Mouse (Mus musculus) urinary bladder, postnatal 10 days (tissue): ENCODE measurements around the gene Anln.
A peak's percentile ranks its signal among the peaks of the same experiment; 100 is the strongest.

Experiments used
- DNase-seq: peaks from one replicate; pipeline ENCODE4 v3.0.0; 2022; ENCODE audit warnings: low spot score

Anln gene

GRCm38 (mm10) chr9:22402001-22402400 lies 13.0 kb upstream of the Anln start:
- DNase-seq: no peak

- no peak for DNase-seq
Measured at GRCm38 (mm10) chr9:22399021-22399420, 10.0 kb upstream of the Anln start.

GRCm38 (mm10) chr9:22394725-22395124 lies 5.7 kb upstream of the Anln start:
- no peak for DNase-seq

GRCm38 (mm10) chr9:22390390-22390789 lies 1.4 kb upstream of the Anln start:
- DNase-seq: no peak

GRCm38 (mm10) chr9:22389736-22390245 lies 803 bp upstream of the Anln start:
- DNase-seq: no peak

- no peak for DNase-seq
Measured at GRCm38 (mm10) chr9:22388401-22388980, 497 bp downstream of the Anln start.

- DNase-seq: no peak
Measured at GRCm38 (mm10) chr9:22387901-22388300, 1.1 kb downstream of the Anln start.

- no peak for DNase-seq
Measured at GRCm38 (mm10) chr9:22385890-22386289, 3.1 kb downstream of the Anln start.

GRCm38 (mm10) chr9:22376086-22376485 lies 12.9 kb downstream of the Anln start:
- no peak for DNase-seq

GRCm38 (mm10) chr9:22372760-22373159 lies 16.2 kb downstream of the Anln start:
- DNase-seq: no peak

GRCm38 (mm10) chr9:22368030-22368429 lies 21.0 kb downstream of the Anln start:
- DNase-seq: no peak

- no peak for DNase-seq
Measured at GRCm38 (mm10) chr9:22366621-22367020, 22.4 kb downstream of the Anln start.

GRCm38 (mm10) chr9:22366221-22366620 lies 22.8 kb downstream of the Anln start:
- no peak for DNase-seq

- no peak for DNase-seq
Measured at GRCm38 (mm10) chr9:22360916-22361315, 28.1 kb downstream of the Anln start.

GRCm38 (mm10) chr9:22355919-22356318 lies 33.1 kb downstream of the Anln start:
- no peak for DNase-seq

GRCm38 (mm10) chr9:22353901-22354300 lies 35.1 kb downstream of the Anln start:
- DNase-seq: no peak

GRCm38 (mm10) chr9:22353465-22353864 lies 35.5 kb downstream of the Anln start:
- DNase-seq: no peak

GRCm38 (mm10) chr9:22340331-22340730 lies 48.7 kb downstream of the Anln start:
- DNase-seq: no peak

GRCm38 (mm10) chr9:22337217-22337616 lies 51.8 kb downstream of the Anln start:
- no peak for DNase-seq

- DNase-seq: peak; percentile 28
Measured at GRCm38 (mm10) chr9:22327475-22328387, 61.3 kb downstream of the Anln start.

- no peak for DNase-seq
Measured at GRCm38 (mm10) chr9:22327099-22327474, 61.9 kb downstream of the Anln start.

- no peak for DNase-seq
Measured at GRCm38 (mm10) chr9:22324579-22324978, 64.4 kb downstream of the Anln start.
